Mouse (Mus musculus): ENCODE results near the gene Pigs. TPM values are rescaled to one million over a fixed set of nuclear protein-coding genes. Genes with fewer than 3 reads are reported as not detected.

The Pigs gene
- polyA plus RNA-seq, 1 experiment from 2014 or later: 33.1 TPM

- TF ChIP-seq EP300 (IDR thresholded peaks at IDR 0.05; ENCODE audit: low read depth) (no peak), CTCF (IDR thresholded peaks at IDR 0.05; ENCODE audit: low read depth) (no peak)
- H3K9ac ChIP-seq (replicated peaks): no peak overlapping the region
- no peak overlapping the region for H3K4me3 ChIP-seq (ENCODE audit: low read depth, low read length)
- no peak for ATAC-seq
- H3K27ac ChIP-seq (ENCODE audit: low read depth): no peak overlapping the region
- DNase-seq: no peak
- no peaks in the 10 kb centered on the region for H3K9me3 ChIP-seq (ENCODE audit: low read length)
- H3K36me3 ChIP-seq (replicated peaks; ENCODE audit: insufficient read depth, low read length): no peaks in the 10 kb centered on the region
- H3K27me3 ChIP-seq (ENCODE audit: insufficient read depth, low read length): no peaks in the 10 kb centered on the region
- 53% methylated on average over 1 of the region's 1 CpGs for WGBS (ENCODE audit: insufficient replicate concordance)
- peaks cover 10% of the 10 kb centered on the region for H3K4me1 ChIP-seq (ENCODE audit: insufficient read depth)
- H3K4me2 ChIP-seq (ENCODE audit: low read depth, low read length): no peak overlapping the region
Observed at GRCm38 (mm10) chr11:78370389-78370788, 42.2 kb downstream of the Pigs start.

- H3K27ac ChIP-seq (ENCODE audit: low read depth): no peak overlapping the region
- peaks cover 10% of the 10 kb centered on the region for H3K4me1 ChIP-seq (ENCODE audit: insufficient read depth)
- no peaks in the 10 kb centered on the region for H3K27me3 ChIP-seq (ENCODE audit: insufficient read depth, low read length)
- no peak overlapping the region for H3K4me3 ChIP-seq (ENCODE audit: low read depth, low read length)
- no peaks in the 10 kb centered on the region for H3K36me3 ChIP-seq (replicated peaks; ENCODE audit: insufficient read depth, low read length)
- no peak overlapping the region for H3K9ac ChIP-seq (replicated peaks)
- WGBS (ENCODE audit: insufficient replicate concordance): 77% methylated on average over 11 of the region's 11 CpGs
- ATAC-seq: no peak
- DNase-seq: no peak
- no peak for TF ChIP-seq CTCF (IDR thresholded peaks at IDR 0.05; ENCODE audit: low read depth)
- no peak for TF ChIP-seq EP300 (IDR thresholded peaks at IDR 0.05; ENCODE audit: low read depth)
- H3K4me2 ChIP-seq (ENCODE audit: low read depth, low read length): no peak overlapping the region
- H3K9me3 ChIP-seq (ENCODE audit: low read length): no peaks in the 10 kb centered on the region
Observed at GRCm38 (mm10) chr11:78371711-78372110, 43.5 kb downstream of the Pigs start.

GRCm38 (mm10) chr11:78372166-78372565, 44.0 kb downstream of the Pigs start:
- DNase-seq: no peak

GRCm38 (mm10) chr11:78372610-78373009, 44.4 kb downstream of the Pigs start:
- H3K36me3 ChIP-seq (replicated peaks; ENCODE audit: insufficient read depth, low read length): no peaks in the 10 kb centered on the region
- ATAC-seq: no peak
- DNase-seq: no peak
- peaks cover 10% of the 10 kb centered on the region for H3K4me1 ChIP-seq (ENCODE audit: insufficient read depth)
- H3K27ac ChIP-seq (ENCODE audit: low read depth): no peak overlapping the region
- TF ChIP-seq EP300 (IDR thresholded peaks at IDR 0.05; ENCODE audit: low read depth): no peak
- TF ChIP-seq CTCF (IDR thresholded peaks at IDR 0.05; ENCODE audit: low read depth): no peak
- H3K27me3 ChIP-seq (ENCODE audit: insufficient read depth, low read length): no peaks in the 10 kb centered on the region
- no peak overlapping the region for H3K9ac ChIP-seq (replicated peaks)
- no peak overlapping the region for H3K4me2 ChIP-seq (ENCODE audit: low read depth, low read length)
- H3K9me3 ChIP-seq (ENCODE audit: low read length): no peaks in the 10 kb centered on the region
- WGBS (ENCODE audit: insufficient replicate concordance): 67% methylated on average over 7 of the region's 7 CpGs
- H3K4me3 ChIP-seq (ENCODE audit: low read depth, low read length): no peak overlapping the region

More at GRCm38 (mm10) chr11:78372166-78372565, 44.0 kb downstream of the Pigs start:
- H3K27me3 ChIP-seq (ENCODE audit: insufficient read depth, low read length): no peaks in the 10 kb centered on the region
- no peak overlapping the region for H3K4me2 ChIP-seq (ENCODE audit: low read depth, low read length)
- no peaks in the 10 kb centered on the region for H3K36me3 ChIP-seq (replicated peaks; ENCODE audit: insufficient read depth, low read length)
- 60% methylated on average over 3 of the region's 3 CpGs for WGBS (ENCODE audit: insufficient replicate concordance)
- no peak overlapping the region for H3K27ac ChIP-seq (ENCODE audit: low read depth)
- no peak for ATAC-seq
- no peaks in the 10 kb centered on the region for H3K9me3 ChIP-seq (ENCODE audit: low read length)
- no peak overlapping the region for H3K4me3 ChIP-seq (ENCODE audit: low read depth, low read length)
- TF ChIP-seq EP300 (IDR thresholded peaks at IDR 0.05; ENCODE audit: low read depth) (no peak), CTCF (IDR thresholded peaks at IDR 0.05; ENCODE audit: low read depth) (no peak)
- H3K9ac ChIP-seq (replicated peaks): no peak overlapping the region
- H3K4me1 ChIP-seq (ENCODE audit: insufficient read depth): peaks cover 10% of the 10 kb centered on the region

GRCm38 (mm10) chr11:78374147-78374546, 45.9 kb downstream of the Pigs start:
- no peak for TF ChIP-seq CTCF (IDR thresholded peaks at IDR 0.05; ENCODE audit: low read depth)
- no peak for TF ChIP-seq EP300 (IDR thresholded peaks at IDR 0.05; ENCODE audit: low read depth)
- Histone ChIP-seq H3K4me1 (ENCODE audit: insufficient read depth) (peaks cover 10% of the 10 kb centered on the region), H3K9me3 (ENCODE audit: low read length) (no peaks in the 10 kb centered on the region), H3K27me3 (ENCODE audit: insufficient read depth, low read length) (0 out of 2 replicates have a peak, but pooled peaks cover 5% of the 10 kb centered on the region), H3K36me3 (replicated peaks; ENCODE audit: insufficient read depth, low read length) (no peaks in the 10 kb centered on the region), H3K9ac (replicated peaks) (no peak overlapping the region), H3K4me2 (ENCODE audit: low read depth, low read length) (no peak overlapping the region), H3K27ac (ENCODE audit: low read depth) (no peak overlapping the region), H3K4me3 (ENCODE audit: low read depth, low read length) (no peak overlapping the region)
- WGBS (ENCODE audit: insufficient replicate concordance): 82% methylated on average over 8 of the region's 8 CpGs
- DNase-seq: no peak
- no peak for ATAC-seq

GRCm38 (mm10) chr11:78377549-78378159, 49.4 kb downstream of the Pigs start:
- Histone ChIP-seq H3K27ac (ENCODE audit: low read depth) (no peak overlapping the region), H3K9me3 (ENCODE audit: low read length) (no peaks in the 10 kb centered on the region), H3K4me1 (ENCODE audit: insufficient read depth) (peaks cover 3% of the 10 kb centered on the region), H3K36me3 (replicated peaks; ENCODE audit: insufficient read depth, low read length) (no peaks in the 10 kb centered on the region), H3K9ac (replicated peaks) (no peak overlapping the region), H3K4me3 (ENCODE audit: low read depth, low read length) (no peak overlapping the region), H3K4me2 (ENCODE audit: low read depth, low read length) (no peak overlapping the region), H3K27me3 (ENCODE audit: insufficient read depth, low read length) (0 out of 2 replicates have a peak, but pooled peaks cover 5% of the 10 kb centered on the region)
- ATAC-seq (no peak), DNase-seq (no peak)
- no peak for TF ChIP-seq CTCF (IDR thresholded peaks at IDR 0.05; ENCODE audit: low read depth)
- TF ChIP-seq EP300 (IDR thresholded peaks at IDR 0.05; ENCODE audit: low read depth): no peak
- WGBS (ENCODE audit: insufficient replicate concordance): 40% methylated on average over 11 of the region's 12 CpGs

All from liver, postnatal 0 days (tissue).